Mouse (Mus musculus): Measurements from ENCODE around the gene Btbd11.

Btbd11 gene

DNA sequence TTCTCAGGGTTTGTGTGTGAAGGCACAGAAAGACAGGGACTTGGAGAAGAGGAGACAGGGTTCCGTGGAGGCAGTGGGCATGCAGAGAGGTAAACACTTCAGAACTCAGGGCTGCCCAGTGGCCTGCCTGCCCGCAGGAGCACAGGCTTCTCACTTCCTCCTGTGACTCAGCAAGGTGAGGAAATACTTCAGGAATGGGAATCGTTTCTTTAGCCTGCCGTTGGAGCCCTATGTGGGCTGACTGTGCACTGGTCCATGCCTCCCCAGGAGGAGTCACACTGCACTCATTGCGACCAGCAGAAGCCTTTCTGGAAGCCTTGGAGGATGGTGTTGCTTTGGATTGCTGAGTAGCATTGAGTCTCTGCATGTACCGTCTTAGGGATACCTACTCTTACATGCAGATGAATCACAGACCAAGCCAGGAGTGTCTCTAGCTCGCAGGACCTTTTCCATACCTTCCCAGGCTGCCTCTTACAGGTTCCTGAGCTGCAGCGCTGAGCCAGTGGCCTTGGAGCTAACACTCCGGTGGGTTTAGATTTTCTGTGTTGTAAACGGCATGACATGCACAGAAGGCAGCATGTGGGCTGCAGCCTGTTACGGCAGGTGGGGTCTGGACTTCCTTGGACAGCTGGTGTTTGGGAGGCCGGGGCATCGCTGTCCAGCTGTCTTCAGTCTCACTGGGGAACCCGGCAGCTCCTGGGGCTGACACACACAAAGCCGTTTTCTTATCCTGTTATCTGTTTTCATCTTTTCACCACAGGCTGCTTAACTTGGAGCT is 34.4 kb downstream of the Btbd11 start:
- DNase-seq (ENCODE audit: low spot score) = no peak

DNA sequence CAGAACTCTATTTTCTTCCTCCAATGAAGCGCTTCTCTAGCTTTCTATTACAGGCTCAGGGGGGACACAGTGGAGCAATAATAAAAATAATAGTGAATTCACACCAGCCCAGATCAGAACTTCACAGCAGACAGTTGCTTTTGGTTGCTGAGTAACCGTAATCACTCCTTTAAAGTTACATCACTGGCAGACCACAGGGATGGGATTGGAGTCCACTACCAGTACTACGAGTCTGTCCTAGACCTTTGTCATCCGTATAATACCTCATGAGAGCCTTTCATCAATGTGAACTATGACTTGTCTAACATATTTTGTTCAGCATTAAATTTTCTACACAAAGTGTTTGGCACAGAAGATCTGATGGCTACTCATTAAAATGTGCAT is 35.0 kb downstream of the Btbd11 start:
- no peak for DNase-seq (ENCODE audit: low spot score)

DNA sequence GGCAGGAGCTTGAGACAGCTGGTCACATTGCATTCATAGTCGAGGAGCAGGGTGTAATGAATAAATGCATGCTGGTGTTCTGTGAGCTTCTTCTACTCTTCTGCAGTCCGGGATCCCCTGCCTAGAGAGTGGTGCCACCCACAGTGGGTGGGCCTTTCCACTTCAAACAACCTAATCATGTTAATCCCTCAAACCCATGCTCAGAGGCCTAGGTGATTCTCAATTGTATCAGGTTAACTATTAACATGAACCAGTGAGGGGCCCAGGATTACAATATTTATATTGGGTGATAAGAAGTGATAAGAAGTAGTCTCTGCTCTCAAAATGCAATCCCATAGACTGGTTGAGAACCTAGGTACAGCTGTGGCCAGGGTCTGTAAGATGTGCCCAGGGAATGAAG is 39.1 kb downstream of the Btbd11 start:
- no peak for DNase-seq (ENCODE audit: low spot score)

DNA sequence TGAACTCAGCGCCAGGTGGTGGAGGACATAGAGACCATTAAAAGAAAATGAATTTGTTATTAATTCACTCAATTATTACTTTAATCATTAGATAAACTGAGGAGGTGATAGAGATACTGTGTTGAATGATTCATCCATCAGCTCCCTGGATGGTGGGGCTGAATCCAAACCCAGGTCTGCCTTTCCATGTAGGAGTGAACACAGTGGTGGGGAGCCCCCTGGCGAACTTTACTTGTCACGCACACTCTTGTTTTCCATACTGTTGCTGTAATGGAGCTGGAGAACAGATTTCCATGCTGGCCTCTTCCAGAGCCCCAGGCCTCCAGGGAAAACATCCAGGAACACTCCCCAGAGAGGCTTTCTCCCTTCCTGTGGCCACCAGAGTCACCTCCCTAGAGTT is 50.6 kb downstream of the Btbd11 start:
- DNase-seq (ENCODE audit: low spot score) = no peak

DNA sequence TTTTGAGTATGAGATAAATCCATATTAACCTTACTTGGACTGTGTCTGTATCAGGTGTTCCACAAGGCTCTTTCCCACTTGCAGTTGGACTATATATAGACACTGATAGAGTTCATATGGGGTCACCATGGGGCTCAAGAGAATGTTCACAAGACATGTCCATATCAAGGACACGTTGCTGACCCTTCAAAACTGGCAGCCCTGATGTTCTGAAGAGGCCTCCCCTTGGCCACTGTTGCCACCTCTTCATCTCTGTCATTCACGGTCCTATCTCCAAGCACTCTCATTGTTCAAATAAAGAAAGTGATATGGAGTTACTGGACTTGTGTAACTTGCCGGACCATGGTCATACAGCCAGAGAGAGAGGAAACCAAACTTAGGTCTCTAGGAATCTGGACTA is 56.8 kb downstream of the Btbd11 start:
- no peak for DNase-seq (ENCODE audit: low spot score)

DNA sequence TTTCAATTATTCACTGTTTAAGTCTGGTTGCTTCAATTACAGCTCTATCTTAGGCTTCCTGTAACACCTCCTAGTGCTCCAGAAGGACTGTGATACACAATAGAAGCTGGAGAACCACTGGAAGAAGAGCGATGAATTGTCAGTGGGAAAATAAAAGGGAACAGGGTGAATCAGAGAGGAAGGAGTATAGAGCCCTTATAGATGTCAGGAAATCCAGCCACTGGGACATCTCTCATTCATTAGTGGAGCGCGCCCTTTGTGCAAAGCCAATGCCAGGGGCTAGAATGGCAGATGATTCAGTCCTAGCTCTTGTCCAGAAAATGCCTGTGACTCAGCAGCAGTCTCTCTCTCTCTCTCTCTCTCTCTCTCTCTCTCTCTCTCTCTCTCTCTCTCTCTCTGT is 59.3 kb downstream of the Btbd11 start:
- no peak for DNase-seq (ENCODE audit: low spot score)

DNA sequence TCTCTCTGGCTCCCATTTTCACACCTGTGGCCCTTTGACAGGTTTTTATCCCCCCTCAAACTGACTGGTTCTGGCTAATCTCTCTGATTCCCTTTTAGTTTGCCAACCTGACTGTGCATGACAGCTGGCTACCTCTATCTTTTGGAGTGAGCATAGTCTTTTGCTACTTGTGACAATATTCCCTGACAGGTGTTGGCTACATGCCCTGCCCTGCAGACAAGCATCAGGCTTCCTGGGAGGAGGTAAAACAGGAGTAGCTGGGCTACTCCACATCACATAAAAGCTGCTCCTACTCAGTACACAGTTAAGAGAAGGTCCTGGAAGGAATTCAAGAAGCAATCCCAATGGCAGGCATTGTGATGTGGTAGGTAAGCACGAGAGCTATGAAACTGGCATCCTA is 60.1 kb downstream of the Btbd11 start:
- DNase-seq (ENCODE audit: low spot score) = no peak

DNA sequence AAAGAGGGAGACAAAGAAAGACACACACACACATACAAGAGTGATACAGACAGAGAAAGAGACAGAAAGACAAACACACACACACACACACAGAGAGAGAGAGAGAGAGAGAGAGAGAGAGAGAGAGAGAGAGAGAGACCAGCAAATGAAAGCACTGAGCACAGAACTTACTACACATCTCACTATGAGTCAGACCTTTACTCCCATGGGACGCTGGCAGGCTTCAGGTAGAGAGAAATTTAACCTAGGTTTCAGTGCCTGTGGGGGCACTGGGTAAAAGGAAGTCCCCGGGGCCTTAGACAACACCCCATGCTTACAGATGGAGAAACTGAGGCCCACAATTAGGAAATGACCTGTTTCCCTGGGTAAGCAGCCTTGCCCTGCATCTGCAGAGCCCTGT is 61.3 kb downstream of the Btbd11 start:
- DNase-seq (ENCODE audit: low spot score) = no peak

DNA sequence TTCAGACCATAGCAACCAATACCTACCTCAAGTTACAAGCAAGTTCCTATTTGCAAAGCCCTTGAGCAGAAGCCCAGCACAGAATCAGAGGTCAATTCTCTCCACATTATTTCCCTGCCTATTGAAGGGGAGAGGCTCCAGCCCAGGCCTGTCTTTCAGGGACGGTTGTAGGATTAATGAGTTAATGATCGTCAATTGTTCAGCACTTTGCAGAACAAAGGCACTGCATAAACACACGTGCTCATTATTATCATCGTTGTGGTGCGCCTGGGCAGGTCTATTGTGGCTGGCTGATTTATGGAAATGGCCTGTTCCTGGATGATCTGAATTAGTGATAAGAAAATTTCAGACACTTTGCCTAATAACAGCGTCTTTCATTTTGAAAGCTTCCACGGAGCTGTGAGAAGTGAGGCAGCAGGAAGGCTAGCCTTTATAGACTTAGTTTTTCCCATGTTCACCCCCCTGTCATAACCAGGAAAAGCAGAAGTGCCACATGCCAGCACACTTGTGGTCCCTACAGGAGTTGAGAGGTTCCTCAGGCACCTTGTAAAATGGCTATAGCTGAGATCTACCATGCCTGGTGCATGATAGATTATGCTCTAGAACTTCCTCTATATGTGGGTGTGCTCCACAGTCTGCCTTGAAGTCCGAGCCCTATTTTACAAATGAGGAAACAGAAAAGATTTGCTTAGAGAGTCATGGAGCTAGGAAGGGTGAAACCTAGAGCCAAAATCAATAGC is 65.2 kb downstream of the Btbd11 start:
- DNase-seq (ENCODE audit: low spot score) = no peak

DNA sequence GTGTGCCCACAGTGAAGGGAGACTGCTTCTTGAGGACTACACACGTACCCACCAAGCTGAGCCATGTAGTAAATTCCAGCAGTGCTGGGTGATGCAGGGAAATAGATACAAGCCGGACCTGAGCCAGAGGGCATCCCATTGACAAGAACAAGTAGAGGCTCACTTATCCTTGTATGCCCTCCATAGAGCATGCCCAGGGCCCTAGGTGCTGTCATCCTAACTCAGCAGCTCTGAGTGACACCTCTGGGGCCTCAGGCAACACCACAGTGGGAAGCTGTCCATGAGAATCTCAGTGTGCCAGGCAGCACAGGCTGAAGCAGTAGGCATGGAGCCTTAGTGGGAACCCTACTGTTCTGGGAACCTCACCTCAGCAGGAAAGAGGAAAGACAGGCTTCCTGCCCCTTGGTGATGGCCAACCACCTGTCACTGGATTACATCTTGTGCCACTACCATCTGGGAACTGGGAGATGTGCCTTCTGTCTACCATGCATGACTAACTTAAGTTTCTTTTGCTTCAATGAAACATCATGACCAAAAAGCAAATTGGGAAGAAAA is 66.7 kb downstream of the Btbd11 start:
- DNase-seq (ENCODE audit: low spot score) = no peak

DNA sequence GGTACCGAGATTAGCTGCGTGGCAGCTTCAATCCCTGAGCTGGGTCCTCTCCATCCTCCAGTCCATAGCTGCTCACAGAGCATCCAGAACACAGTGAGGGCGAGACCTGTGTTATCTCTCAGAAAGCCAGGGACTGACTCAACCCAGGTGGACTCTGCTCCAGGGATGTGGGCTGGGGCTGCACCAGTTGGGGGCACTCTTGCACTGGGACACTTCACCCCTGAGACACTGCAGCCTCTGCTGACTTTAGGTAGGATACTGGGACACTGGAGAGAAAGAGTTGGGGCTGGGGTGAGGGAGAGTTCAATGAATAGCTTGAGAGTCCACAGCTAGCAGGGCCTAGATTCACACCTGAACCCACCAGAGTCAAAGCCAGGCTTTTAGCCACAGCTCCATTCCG is 69.4 kb downstream of the Btbd11 start:
- DNase-seq (ENCODE audit: low spot score) = no peak

DNA sequence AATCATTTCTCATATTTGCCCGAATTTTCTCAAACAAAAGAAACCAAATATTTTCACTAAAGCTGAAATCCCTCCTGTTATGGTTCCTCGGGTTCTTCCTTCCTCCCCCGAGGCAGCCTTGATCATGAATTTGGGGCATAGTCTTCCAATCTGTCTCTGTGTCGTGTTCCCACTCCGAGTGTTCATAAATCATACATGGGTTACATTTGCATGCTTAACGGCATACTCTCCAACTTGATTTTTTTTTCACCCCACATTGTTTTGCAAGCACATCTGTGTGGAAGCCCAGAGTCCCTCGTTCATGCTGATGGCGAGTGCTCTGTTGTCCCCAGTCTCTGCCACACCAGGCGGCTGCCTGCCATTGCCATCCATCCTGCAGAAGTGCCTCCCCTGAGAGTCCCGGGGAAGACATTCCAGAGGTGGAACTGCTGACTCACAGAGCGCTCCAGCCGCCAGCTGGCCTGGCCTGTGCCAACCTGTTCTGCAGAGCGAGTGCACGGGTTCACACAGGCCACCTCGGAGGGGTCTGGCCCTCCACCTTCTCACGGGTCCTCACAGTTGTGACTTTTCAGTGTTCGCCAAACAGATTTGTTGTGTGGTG is 72.2 kb downstream of the Btbd11 start:
- DNase-seq (ENCODE audit: low spot score) = peak; percentile 57

DNA sequence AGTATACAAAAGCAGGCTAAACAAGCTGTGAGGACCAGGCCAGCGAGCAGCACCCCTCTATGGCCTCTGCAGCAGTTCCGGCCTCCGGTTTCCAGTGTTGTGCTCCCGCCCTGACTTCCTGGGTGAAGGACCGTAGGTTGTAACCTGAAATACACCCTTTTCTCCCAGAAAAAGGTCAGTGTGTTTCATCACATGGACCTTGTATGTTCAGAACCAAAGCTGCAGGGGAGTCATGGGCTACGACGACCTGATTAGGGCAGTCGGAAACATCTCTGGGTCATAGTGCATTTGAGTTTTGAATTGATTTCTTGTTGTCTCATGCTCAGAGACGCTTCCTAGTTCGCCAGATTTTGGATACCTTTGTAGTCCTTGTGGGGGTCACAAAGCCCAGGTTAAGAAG is 74.1 kb downstream of the Btbd11 start:
- DNase-seq (ENCODE audit: low spot score) = no peak

DNA sequence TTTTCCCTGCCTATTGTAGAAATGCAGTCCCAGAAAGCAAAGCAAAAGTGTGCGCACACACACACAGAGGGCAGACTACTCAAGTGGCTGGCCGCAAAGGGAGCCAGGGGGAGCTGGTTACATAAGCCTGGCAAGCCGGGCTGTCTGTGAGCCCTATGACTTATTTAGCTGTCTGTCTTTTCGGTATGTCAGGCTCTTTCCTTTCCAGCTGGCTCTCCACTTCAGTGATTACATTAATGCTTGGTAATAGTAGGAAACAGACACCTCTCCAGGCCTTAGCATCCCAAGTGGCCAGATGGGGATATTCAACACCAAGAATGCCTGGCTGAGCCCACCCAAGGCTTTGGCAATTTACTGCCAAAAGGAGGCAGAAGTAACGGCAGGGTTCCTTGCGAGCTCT is 77.5 kb downstream of the Btbd11 start:
- no peak for DNase-seq (ENCODE audit: low spot score)

DNA sequence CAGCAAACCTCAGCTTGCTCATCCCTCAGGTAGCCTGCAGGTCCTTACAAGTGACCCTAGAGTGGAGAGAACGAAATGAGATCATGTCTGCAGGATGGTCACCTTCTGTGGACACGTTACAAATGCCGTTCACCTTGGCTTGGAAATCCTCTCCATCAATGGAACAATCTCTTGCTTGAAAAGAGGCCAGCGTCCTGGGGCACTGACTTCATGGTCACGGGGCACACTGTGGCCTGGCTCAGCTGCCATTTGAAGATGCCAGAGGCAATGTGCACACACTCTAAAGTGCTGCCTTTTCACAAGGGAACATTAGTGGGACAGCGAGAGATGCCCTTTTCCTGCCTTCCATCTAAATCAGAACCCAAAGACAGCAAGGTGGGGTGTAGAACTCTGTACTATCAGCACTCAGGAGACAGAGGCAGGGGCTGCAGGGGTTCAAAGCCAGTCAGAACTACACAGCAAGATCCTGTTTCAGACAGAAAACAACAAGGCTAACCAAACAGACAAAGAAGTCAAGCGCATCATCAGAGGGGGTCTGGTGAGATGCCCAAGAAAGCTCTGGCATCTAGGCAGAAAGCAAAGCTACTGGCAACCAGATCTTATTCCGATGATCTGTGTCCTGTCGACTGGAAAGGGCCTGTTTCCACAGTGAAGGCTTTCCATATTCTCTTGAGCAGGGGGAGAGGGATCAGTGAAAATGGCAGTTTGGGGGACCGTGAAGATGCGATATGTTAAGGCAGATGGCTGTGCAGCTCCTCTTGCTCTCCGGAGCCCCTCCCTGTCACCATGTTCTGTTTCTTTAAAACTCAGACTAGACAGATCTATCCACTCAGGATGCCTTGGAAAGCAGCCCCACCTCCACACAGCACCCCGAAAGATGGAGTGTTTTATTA is 79.1 kb downstream of the Btbd11 start:
- DNase-seq (ENCODE audit: low spot score) = no peak

DNA sequence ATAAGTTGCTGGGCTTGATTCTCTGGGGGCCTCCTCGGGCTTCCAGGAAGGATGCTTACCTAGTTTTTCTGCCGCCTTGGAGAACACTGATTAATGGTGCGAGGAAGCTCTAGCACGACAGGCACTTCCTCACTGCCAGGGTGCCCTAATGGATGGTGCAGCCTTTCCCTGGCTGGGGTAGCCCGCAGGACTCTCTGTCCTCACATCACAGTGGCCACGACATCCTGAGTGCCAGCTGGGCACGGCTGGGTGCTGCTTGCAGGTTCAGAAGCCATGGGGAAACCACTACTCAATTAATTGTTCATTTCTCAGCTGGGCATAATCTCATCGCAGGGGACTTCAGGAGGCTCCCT is 79.8 kb downstream of the Btbd11 start:
- no peak for DNase-seq (ENCODE audit: low spot score)

DNA sequence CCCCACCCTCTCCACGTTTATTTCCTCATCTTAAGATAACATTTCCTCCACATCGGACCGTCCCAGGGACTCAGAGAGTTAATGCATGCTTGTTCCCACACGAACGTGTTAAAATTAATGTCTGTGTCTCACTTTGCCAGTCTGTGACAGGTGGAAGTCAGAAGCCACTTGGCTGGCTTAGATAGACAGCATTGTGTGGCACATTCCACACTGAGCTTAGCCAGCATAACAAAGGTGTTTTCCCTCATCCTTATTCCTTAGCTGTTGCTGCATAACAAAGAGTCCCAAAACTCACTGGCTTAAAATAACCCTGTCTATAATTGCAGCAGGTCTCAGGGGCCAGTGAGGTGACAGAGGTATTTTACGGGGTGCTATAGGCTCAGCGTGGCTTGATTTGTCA is 80.8 kb downstream of the Btbd11 start:
- DNase-seq (ENCODE audit: low spot score) = no peak

DNA sequence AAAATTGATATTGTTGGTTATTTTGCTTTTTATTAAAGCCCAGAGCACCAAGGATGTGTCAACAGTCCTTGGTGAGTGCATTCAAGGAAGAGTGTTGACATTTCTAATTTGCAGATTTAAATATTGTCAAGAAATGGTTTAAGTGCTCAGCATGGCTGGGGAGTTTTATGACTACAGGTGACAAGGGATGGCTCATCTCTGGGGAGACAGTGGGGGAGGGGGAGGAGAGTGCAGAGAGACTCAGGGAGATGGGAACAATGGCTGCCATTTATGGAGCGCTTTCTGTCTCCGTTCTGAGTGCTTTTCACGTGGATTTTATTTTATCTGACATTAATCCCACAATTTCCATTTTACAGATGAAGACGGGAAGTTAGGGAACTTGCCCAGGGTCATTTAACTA is 81.9 kb downstream of the Btbd11 start:
- no peak for DNase-seq (ENCODE audit: low spot score)

DNA sequence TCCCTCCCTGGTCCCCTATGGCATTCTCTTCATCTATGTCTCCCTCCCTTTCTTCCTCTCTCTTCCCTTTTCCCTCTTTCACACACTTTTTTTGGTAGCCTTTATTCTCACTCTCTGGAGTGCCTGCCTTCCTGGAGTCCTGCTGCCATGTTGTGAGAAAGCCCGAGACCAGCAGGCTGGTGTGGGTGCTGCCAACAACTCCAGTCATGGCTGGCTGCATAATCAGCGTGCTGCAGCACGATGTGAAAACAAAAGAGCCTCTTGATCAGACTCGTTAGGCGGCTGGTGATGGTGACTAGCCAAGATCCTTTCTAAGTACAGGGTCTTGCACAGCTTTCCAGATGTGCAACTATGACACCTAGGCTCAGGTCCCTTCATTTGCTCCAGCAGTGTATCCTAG is 82.7 kb downstream of the Btbd11 start:
- DNase-seq (ENCODE audit: low spot score) = no peak

DNA sequence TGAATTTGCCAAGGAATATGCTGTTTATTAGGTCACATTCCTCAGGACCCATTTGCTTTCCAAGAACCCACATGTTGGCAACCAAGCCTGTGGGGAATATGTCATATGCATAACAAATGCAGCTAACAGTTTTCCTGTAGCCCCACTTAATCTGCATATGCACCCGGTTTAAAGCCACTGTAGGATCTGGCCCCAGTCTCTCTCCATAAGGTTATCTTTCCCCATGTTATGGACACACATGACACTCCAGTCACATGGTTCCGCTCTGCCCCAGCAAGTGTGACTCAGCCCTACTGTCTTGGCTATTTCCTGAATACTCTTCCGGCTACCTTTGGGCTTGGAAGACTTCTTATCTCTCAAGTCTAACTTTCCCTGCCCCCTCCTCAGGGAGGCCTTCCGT is 86.7 kb downstream of the Btbd11 start:
- DNase-seq (ENCODE audit: low spot score) = no peak

DNA sequence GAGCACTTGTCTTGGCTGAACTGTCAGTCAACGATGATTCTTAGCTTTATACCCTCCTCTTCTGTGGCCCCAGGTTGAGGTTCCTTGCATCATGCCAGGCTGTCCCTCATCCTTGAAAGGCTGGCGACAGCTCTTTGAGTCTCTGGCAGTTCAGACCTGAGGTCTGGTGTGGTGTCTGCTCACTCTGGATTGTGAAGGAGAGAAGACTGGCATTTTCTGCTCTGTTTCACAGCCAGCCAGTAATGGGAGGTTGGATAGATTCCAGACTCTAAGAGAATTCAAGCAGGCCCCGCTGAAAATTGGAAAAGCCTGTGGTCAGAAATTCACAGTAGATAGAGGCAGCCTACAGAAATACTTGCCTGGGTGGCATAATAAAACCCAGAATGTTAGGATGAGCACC is 87.3 kb downstream of the Btbd11 start:
- no peak for DNase-seq (ENCODE audit: low spot score)

DNA sequence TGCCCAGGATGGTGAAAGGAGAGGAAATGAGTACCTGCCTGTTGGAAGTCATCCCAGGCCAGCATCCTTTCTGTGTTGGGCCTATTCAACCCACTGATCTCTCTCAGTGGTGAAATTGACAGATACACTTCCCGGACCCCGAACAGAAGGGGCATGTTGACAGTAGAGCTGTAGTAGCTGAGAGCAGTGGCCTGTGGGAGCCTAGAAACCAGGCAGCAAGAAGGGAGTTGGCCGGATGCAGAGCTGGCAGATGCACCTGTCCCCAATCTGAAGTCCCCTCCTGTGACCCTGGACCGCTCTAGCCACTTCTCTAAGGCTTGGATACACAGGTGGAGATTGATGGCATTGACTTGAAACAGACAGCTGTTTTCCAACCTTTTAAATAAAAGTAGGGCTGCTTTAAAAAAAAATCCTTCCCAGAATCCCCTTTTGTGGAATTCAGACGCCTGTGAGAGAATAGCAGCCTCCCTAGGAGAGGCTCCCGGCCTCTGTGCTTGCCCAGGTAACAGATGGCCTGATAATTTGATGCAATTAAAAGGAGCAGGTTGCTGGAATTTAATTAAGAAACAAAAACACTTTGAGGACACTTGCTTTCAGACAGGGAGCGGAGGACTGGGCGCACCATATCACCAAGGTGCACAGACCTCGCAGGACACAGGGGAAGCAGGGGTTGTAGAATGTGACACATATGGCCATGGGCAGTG is 89.2 kb downstream of the Btbd11 start:
- no peak for DNase-seq (ENCODE audit: low spot score)

Measured in testis, postnatal 10 days (tissue).